Mouse (Mus musculus) urinary bladder, postnatal 4 days (tissue): ENCODE results near the gene Rbm34.
"Not testable (repeated sequence)": the region's sequence is repeated elsewhere in the genome, so short reads cannot be mapped to it uniquely, and the experiment has no call there.

Source experiments
- DNase-seq, 2 experiments: peaks; one replicate each; pipeline ENCODE4 v3.0.0; 2021 to 2022; ENCODE audit warnings: low spot score in 2 of 2

Rbm34 gene

GRCm38 (mm10) chr8:126970579-126971313 lies at the start of gene Rbm34:
Gene Rbm34, minus strand, starts transcription at chr8:126971071.
- DNase-seq, result peak; percentile 89 to 92

GRCm38 (mm10) chr8:127011668-127012067 lies 40.8 kb upstream of the Rbm34 start:
- no peak for DNase-seq

- no peak for DNase-seq
Observed at GRCm38 (mm10) chr8:126994506-126994905, 23.6 kb upstream of the Rbm34 start.

- DNase-seq, result no peak
Observed at GRCm38 (mm10) chr8:126989363-126990153, 18.7 kb upstream of the Rbm34 start.

DNA sequence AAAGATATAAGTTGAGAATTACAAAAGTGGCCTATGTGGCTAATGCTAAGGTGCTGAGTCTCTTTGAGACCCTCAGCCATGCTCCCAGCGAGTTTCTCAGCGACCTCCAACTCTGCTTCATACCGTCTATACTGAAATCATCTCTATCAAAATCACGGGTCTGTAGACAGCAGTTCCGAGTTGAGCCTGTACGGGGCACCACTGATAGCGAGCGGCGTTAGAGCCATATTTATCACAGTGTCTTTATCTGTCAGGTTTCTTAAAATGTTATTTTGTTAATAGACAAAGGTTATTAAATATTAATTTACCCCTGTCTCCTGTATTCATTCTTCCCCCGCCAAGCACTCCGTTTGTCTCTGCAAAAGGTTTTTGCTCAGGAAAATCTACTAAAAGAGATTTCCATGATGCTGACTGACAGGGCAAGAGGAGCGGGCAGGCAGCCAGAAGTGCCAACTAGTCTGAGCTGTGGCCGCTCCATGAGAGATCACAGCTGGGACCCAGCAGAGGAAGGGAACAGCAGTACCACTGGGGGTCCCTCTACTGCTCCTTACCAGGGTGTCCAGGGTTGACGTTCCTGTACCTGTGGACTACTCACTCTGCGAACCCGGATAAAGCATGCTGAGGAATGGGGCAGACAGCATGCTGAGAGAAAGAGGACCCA lies 17.6 kb upstream of the Rbm34 start:
- DNase-seq, result no peak

DNA sequence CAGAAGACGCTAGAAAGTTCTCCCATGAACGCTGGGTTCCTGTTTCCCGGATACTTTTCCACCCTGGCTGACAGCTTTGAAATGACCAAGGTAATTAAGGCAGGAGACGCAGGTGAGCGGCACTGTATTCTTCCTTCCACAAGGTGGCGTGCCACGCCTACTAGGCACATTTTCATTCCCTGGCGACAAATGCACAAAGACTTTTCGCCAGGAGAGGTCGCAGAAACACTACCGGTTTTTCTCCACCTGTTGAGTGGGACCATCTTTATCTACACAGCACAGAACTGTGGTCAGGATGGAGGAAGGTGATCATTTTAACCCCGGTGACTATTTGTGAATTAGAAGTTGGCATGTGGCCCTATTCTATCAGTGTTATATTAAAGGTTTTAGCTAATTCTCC lies 15.6 kb upstream of the Rbm34 start:
- DNase-seq, result peak; percentile 59 to 81

GRCm38 (mm10) chr8:126980046-126980445 lies 9.2 kb upstream of the Rbm34 start:
- DNase-seq, result no peak

DNA sequence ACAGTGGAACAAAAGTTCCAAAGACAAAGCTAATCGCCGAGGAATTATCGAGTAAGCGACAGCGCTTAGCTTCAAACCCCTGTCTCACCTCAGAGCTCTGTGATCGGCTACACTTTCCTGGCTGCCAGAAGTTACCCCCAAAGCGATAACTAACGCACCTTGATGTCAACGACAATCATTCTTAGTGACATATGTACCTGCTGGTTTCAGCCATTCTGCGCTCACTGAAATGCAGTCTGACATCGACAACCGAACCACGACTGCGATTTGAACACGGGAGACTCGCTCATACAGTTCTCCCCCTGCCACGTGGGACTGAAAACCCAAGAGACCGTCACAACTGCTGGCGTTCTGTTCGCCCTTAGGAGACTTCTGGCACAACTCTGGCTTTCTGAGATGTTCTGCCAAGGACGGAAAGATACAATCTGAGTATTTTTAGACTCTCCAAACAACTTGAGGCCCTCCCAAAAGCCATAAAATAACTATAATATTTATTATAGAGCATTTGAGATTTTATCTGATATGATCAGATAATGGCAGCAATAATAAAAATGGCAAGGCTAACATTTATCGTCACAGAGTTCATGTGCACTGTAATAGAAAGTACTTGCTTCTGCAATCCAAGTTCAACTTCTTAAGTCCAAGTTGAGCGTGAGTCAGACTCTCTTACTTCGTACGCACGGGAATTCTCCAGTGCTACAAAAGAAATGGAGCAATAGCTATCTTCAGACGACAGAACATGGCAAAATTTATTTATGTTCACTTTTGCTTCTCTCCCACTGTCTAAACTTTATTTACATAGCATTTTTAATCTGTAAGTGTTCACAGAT lies 8.4 kb upstream of the Rbm34 start:
- DNase-seq, result no peak

GRCm38 (mm10) chr8:126978535-126978934 lies 7.7 kb upstream of the Rbm34 start:
- DNase-seq, result not testable (repeated sequence)

GRCm38 (mm10) chr8:126978028-126978427 lies 7.2 kb upstream of the Rbm34 start:
- DNase-seq, result peak in 1 of 2 experiments; percentile 51

GRCm38 (mm10) chr8:126976608-126977348 lies 5.9 kb upstream of the Rbm34 start:
- DNase-seq, result no peak

DNA sequence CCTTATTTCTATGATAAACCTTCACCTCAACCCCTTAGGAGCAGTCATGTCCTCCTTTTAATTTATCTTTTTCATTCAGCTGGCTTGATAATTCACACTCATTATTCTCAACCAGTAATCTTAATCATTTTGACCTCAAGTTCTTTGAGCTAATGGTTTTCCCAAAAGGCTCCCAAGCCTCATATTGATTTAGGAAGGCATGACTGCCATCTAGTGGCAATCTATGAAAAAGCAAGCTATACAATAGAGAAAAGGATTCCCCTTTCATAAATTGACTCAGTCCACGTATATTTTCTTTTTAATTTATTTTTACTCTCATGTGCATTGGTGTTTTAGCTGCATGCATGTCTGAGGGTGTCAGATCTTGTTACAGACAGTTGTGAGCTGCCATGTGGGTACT lies 4.8 kb upstream of the Rbm34 start:
- no peak for DNase-seq

DNA sequence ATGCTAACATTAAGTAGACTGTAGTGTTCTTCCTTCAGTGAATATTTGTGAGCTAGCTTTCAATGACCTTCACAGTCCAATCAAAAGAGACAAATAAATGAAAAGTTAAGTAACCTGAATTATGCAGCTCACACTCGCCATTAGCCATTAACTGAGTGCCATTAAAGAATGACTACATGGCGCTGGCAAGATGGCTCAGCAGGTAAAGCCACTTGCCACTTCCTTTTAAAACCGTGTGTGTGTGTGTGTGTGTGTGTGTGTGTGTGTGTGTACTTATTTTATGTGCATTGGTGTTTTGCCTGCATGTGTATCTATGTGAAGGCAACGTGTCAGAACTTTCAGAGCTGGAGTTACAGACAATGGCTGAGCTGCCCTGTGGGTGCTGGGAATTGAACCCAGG lies 3.6 kb upstream of the Rbm34 start:
- DNase-seq, result no peak

DNA sequence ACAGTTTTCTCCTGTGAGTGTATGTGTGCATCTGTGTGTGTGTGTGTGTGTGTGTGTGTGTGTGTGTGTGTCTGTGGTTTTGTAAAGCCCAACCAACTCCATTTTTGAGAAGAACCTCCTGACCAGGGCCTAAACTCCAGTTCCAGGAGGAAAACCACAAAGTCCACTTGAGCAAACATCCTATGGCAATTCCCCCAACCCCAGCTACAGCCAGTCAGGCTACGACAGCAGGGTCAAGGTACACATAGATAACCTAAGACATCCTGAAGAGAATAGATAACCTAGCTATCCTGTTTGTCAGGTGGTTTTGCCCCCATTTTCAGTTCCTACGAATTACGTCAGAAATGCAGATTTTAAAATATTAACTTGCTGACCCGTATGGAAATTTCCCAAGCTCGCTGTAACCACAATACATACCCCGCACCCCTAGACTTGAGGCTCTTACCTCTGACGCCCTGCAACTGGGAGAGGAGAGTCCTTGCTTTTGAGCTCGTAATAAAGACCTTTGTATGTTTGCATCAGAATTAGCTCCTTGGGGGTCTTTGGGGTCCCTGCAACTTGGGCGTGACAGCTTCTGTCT lies 2.9 kb upstream of the Rbm34 start:
- no peak for DNase-seq

DNA sequence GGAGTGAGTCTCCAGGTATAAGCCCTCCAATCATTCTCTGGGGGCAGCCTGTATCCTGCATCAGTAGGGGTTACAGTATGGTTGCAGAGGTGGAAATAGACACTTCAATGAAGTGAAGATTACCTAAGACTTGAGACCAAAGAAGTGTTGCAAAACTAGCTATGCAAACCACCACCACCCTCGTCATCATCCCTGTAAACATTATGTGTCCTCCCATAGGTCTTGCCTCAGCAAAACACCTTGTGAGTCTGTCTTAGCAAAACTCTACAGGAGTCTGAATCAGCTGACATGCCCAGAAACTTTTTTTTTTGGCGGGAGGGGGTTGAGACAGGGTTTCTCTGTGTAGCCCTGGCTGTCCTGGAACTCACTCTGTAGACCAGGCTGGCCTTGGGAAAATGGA lies 1.8 kb upstream of the Rbm34 start:
- no peak for DNase-seq

DNA sequence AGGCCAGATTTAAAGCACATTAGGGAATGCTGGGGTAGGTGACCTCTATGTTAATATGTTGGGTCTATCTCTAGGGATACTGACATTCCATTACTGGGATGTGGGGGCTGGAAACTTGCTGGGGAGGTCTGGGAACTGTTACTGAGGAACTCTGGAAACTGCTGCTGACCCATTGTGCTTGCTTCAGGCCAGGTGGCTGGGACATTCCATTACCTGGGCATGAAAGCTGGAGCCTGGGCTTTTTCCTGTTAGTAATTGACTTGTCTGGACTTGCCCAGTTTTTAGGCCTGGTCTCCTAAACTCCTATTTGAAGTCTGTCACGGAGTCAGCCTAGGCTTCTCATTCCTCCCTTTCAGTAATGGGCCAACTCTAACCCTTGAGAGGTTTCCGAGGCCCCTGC lies 1.2 kb upstream of the Rbm34 start:
- DNase-seq, result no peak

DNA sequence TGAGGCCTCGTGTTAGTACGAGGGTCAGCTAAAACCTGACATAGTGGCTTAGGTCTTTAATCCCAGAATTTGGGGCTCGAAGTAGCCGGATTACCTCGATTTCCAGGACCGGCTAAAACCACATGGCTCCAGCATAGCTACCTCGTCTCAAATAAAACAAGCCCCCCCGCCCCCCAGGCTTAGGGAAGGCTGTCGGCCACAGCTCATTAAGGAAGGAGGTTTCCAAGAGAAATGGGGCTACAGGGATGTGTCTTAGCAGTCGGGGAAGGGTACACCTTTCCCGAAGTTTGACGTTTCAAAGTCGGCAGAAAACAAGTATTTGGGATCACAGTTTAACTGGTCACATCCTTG lies 418 bp upstream of the Rbm34 start:
- DNase-seq, result no peak

GRCm38 (mm10) chr8:126969546-126969945 lies 1.3 kb downstream of the Rbm34 start:
- no peak for DNase-seq

GRCm38 (mm10) chr8:126968107-126968506 lies 2.8 kb downstream of the Rbm34 start:
- no peak for DNase-seq

DNA sequence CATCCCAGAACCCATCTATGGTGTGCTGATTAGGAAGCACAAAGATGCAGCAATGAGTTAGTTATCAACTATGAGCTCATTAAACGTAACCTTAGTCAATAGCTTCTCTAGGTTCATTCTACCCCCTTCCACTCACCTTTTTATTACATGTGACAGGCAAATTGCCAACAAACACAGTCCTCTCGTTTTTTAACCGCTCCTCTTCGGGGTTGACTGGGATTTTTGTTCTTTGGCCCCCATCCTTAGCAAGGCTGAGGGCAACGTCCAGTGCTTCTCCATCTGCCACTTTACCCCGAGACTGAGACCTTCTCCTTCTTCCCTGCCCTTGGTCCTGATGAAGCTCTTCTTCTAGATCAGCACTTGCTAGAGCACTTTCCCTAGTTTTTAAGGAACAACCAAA lies 5.6 kb downstream of the Rbm34 start:
- no peak for DNase-seq

- no peak for DNase-seq
Observed at GRCm38 (mm10) chr8:126962871-126963270, 8.0 kb downstream of the Rbm34 start.
